Mouse (Mus musculus) hindbrain, embryonic 13.5 days (tissue): ENCODE measurements around the gene Atp5mpl. TPM values are rescaled to one million over a fixed set of nuclear protein-coding genes. Genes with fewer than 3 reads are reported as not detected.
"Not testable (repeated sequence)": the region's sequence is repeated elsewhere in the genome, so short reads cannot be mapped to it uniquely, and the experiment has no call there.

ENCODE experiments used
- ATAC-seq: fragments of 200-750 bp; cut with Nextera tagmentation; 2 replicates; pipeline ENCODE4 v1.8.0; 2017; ENCODE audit warnings: moderate TSS enrichment; ENCODE audit not compliant: low FRiP score
- H3K27ac ChIP-seq: fragments of 300-500 bp; sonication (generic); 2 replicates; pipeline ENCODE4 v1.5.1; 2015; ENCODE audit warnings: inconsistent platforms, mild to moderate bottlenecking, moderate library complexity
- H3K27me3 ChIP-seq: fragments of 300-500 bp; sonication (generic); 2 replicates; pipeline ENCODE4 v1.6.1; 2015; ENCODE audit warnings: mild to moderate bottlenecking, inconsistent platforms
- H3K36me3 ChIP-seq: fragments of 300-500 bp; sonication (generic); 2 replicates; pipeline ENCODE4 v1.6.1; 2015; ENCODE audit warnings: mild to moderate bottlenecking, inconsistent platforms
- H3K4me1 ChIP-seq: fragments of 300-500 bp; sonication (generic); replicated peaks from 2 replicates; pipeline ENCODE4 v1.6.1; 2015; ENCODE audit warnings: inconsistent platforms
- H3K4me2 ChIP-seq: fragments of 300-500 bp; sonication (generic); 2 replicates; pipeline ENCODE4 v1.6.1; 2015; ENCODE audit warnings: inconsistent platforms, mild to moderate bottlenecking, moderate library complexity
- H3K4me3 ChIP-seq: fragments of 300-500 bp; sonication (generic); 2 replicates; pipeline ENCODE4 v1.5.1; 2015; ENCODE audit warnings: mild to moderate bottlenecking, inconsistent platforms
- H3K9ac ChIP-seq: fragments of 300-500 bp; sonication (generic); 2 replicates; pipeline ENCODE4 v1.6.1; 2015; ENCODE audit warnings: mild to moderate bottlenecking, inconsistent platforms
- H3K9me3 ChIP-seq: fragments of 300-500 bp; sonication (generic); 2 replicates; pipeline ENCODE4 v1.6.1; 2016; ENCODE audit warnings: inconsistent platforms
- WGBS: fragments of 180-500 bp; shearing (Covaris S2); methylation state at CpG from one replicate; pipeline ENCODE4 v1.1.7; 2015; 5-methylcytosine and 5-hydroxymethylcytosine counted together
- polyA plus RNA-seq: library from polyadenylated mRNA; unstranded; fragments of >200 nt; fragmentation: Nextera tagmentation; extraction: Ambion mirVana; gene quantifications from 2 replicates; pipeline ENCODE4 v1.2.1, GENCODE M21; 2015

Atp5mpl gene
- polyA plus RNA-seq, 1 experiment from 2014 or later: 734 TPM

- H3K36me3 ChIP-seq, H3K9ac ChIP-seq, H3K27me3 ChIP-seq, H3K4me2 ChIP-seq, H3K4me3 ChIP-seq, ATAC-seq, H3K9me3 ChIP-seq, H3K4me1 ChIP-seq: not testable (repeated sequence)
- 68% methylated on average over 11 of the region's 15 CpGs for WGBS
- peak overlapping the region; percentile 52; the same call in 1 of the 2 replicates for H3K27ac ChIP-seq
These were observed 20.8 kb downstream of the Atp5mpl start for GRCm38 (mm10) chr12:111945765-111946655.

GRCm38 (mm10) chr12:111945115-111945514 is 21.7 kb downstream of the Atp5mpl start:
- H3K4me2 ChIP-seq: no peak overlapping the region
- H3K36me3 ChIP-seq: no peaks in the 10 kb centered on the region
- peaks cover 3% of the 10 kb centered on the region; the same call in 1 of the 2 replicates for H3K4me1 ChIP-seq
- H3K27ac ChIP-seq: peak overlapping the region; percentile 52
- H3K4me3 ChIP-seq: no peak overlapping the region
- H3K9me3 ChIP-seq: no peaks in the 10 kb centered on the region
- H3K9ac ChIP-seq: no peak overlapping the region
- ATAC-seq: no peak
- H3K27me3 ChIP-seq: 0 out of 2 replicates have a peak, but pooled peaks cover 2% of the 10 kb centered on the region
- WGBS: 66% methylated on average over 8 of the region's 8 CpGs

GRCm38 (mm10) chr12:111944065-111944987 is 22.5 kb downstream of the Atp5mpl start:
- not testable (repeated sequence) for H3K9me3 ChIP-seq, H3K4me3 ChIP-seq, H3K4me1 ChIP-seq, H3K4me2 ChIP-seq, H3K9ac ChIP-seq, H3K27me3 ChIP-seq, H3K36me3 ChIP-seq
- 0 out of 2 replicates have a peak, but pooled peaks have one; percentile 36 for ATAC-seq
- peak overlapping the region; percentile 52 for H3K27ac ChIP-seq
- 71% methylated on average over 17 of the region's 20 CpGs for WGBS

GRCm38 (mm10) chr12:111943421-111944064 is 23.2 kb downstream of the Atp5mpl start:
- Histone ChIP-seq H3K9me3 (no peaks in the 10 kb centered on the region), H3K36me3 (no peaks in the 10 kb centered on the region), H3K27ac (no peak overlapping the region), H3K9ac (no peak overlapping the region), H3K4me3 (no peak overlapping the region), H3K4me1 (peaks cover 3% of the 10 kb centered on the region; the same call in 1 of the 2 replicates), H3K27me3 (0 out of 2 replicates have a peak, but pooled peaks cover under 1% of the 10 kb centered on the region), H3K4me2 (no peak overlapping the region)
- WGBS: 70% methylated on average over 10 of the region's 10 CpGs
- no peak for ATAC-seq

- H3K4me3 ChIP-seq: no peak overlapping the region
- no peak overlapping the region for H3K9ac ChIP-seq
- H3K9me3 ChIP-seq: no peaks in the 10 kb centered on the region
- H3K27ac ChIP-seq: no peak overlapping the region
- no peak overlapping the region for H3K4me2 ChIP-seq
- H3K4me1 ChIP-seq: peaks cover 20% of the 10 kb centered on the region
- H3K36me3 ChIP-seq: no peaks in the 10 kb centered on the region
- 92% methylated on average over 1 of the region's 1 CpGs for WGBS
- no peak for ATAC-seq
- H3K27me3 ChIP-seq: no peaks in the 10 kb centered on the region; the same call in 1 of the 2 replicates
These were observed 28.1 kb downstream of the Atp5mpl start for GRCm38 (mm10) chr12:111938623-111939177.

GRCm38 (mm10) chr12:111936706-111937550 is 29.8 kb downstream of the Atp5mpl start:
- H3K4me2 ChIP-seq: no peak overlapping the region
- no peak overlapping the region for H3K27ac ChIP-seq
- WGBS: 36% methylated on average over 24 of the region's 24 CpGs
- no peaks in the 10 kb centered on the region; the same call in 1 of the 2 replicates for H3K27me3 ChIP-seq
- no peak overlapping the region for H3K4me3 ChIP-seq
- H3K9me3 ChIP-seq: no peaks in the 10 kb centered on the region
- no peaks in the 10 kb centered on the region for H3K36me3 ChIP-seq
- peak overlapping the region; percentile 49; the same call in 1 of the 2 replicates for H3K9ac ChIP-seq
- peaks cover 22% of the 10 kb centered on the region for H3K4me1 ChIP-seq
- no peak for ATAC-seq

GRCm38 (mm10) chr12:111933971-111934370 is 32.8 kb downstream of the Atp5mpl start:
- no peak overlapping the region for H3K4me2 ChIP-seq
- no peak for ATAC-seq
- no peaks in the 10 kb centered on the region for H3K36me3 ChIP-seq
- peaks cover 25% of the 10 kb centered on the region for H3K4me1 ChIP-seq
- H3K9ac ChIP-seq: no peak overlapping the region
- H3K27me3 ChIP-seq: no peaks in the 10 kb centered on the region; the same call in 1 of the 2 replicates
- 78% methylated on average over 2 of the region's 2 CpGs for WGBS
- H3K27ac ChIP-seq: no peak overlapping the region
- H3K4me3 ChIP-seq: no peak overlapping the region
- no peaks in the 10 kb centered on the region for H3K9me3 ChIP-seq

GRCm38 (mm10) chr12:111933032-111933704 is 33.6 kb downstream of the Atp5mpl start:
- H3K9ac ChIP-seq: no peak overlapping the region
- ATAC-seq: no peak
- H3K27me3 ChIP-seq: no peaks in the 10 kb centered on the region; the same call in 1 of the 2 replicates
- no peak overlapping the region for H3K27ac ChIP-seq
- peaks cover 25% of the 10 kb centered on the region for H3K4me1 ChIP-seq
- H3K36me3 ChIP-seq: no peaks in the 10 kb centered on the region
- no peak overlapping the region for H3K4me2 ChIP-seq
- 66% methylated on average over 11 of the region's 11 CpGs for WGBS
- no peak overlapping the region for H3K4me3 ChIP-seq
- H3K9me3 ChIP-seq: no peaks in the 10 kb centered on the region

GRCm38 (mm10) chr12:111932513-111932912 is 34.3 kb downstream of the Atp5mpl start:
- no peak for ATAC-seq

GRCm38 (mm10) chr12:111931411-111932025 is 35.3 kb downstream of the Atp5mpl start:
- Histone ChIP-seq H3K36me3 (no peaks in the 10 kb centered on the region), H3K4me2 (no peak overlapping the region), H3K27ac (no peak overlapping the region), H3K4me1 (peaks cover 20% of the 10 kb centered on the region), H3K9me3 (no peaks in the 10 kb centered on the region), H3K27me3 (no peaks in the 10 kb centered on the region; the same call in 1 of the 2 replicates), H3K4me3 (no peak overlapping the region), H3K9ac (no peak overlapping the region)
- 87% methylated on average over 9 of the region's 9 CpGs for WGBS
- ATAC-seq: no peak

More at GRCm38 (mm10) chr12:111932513-111932912, 34.3 kb downstream of the Atp5mpl start:
- peaks cover 23% of the 10 kb centered on the region for H3K4me1 ChIP-seq
- H3K36me3 ChIP-seq: no peaks in the 10 kb centered on the region
- H3K27me3 ChIP-seq: no peaks in the 10 kb centered on the region; the same call in 1 of the 2 replicates
- no peak overlapping the region for H3K4me2 ChIP-seq
- H3K9ac ChIP-seq: no peak overlapping the region
- H3K27ac ChIP-seq: no peak overlapping the region
- no peak overlapping the region for H3K4me3 ChIP-seq
- no peaks in the 10 kb centered on the region for H3K9me3 ChIP-seq
- WGBS: 79% methylated on average over 3 of the region's 3 CpGs
